Mouse (Mus musculus) cerebellum, adult 2 months (tissue): ENCODE data around the gene Arpc4.

Experiments used
- CTCF ChIP-seq: fragments of 200-500 bp; IDR thresholded peaks from 2 replicates; pipeline ENCODE4 v1.5.1; 2011; ENCODE audit warnings: low read depth, mild to moderate bottlenecking, control low read depth, low read length, moderate library complexity, borderline replicate concordance; ENCODE audit not compliant: insufficient read depth
- POLR2A ChIP-seq: fragments of 200-500 bp; IDR thresholded peaks from 2 replicates; pipeline ENCODE4 v1.6.1; 2011; ENCODE audit warnings: low read length, control low read depth, borderline replicate concordance; ENCODE audit not compliant: insufficient read depth

DNA sequence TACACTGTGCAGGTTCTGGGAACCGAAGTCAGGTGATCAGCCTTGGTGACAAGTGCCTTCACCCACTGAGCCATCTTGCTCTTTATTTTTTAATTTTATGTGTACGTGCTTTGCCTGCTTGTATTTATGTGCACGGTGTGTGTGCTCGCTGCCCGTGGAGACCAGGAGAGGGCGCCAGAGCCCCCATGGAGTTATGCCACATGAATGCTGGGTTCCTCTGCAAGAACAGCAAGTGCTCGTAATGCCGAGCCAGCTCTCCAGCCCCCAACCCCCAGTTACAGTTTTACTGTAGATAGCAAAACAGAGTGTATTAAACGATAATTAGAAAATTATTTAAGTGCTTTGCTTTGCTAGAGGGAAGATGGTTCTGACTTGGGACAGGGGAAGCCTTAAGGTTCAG, 28.8 kb downstream of the Arpc4 start:
- TF ChIP-seq CTCF (no peak), POLR2A (no peak)
